ENCODE assay signal across 8 mouse cellular contexts in the genomic region with DNA sequence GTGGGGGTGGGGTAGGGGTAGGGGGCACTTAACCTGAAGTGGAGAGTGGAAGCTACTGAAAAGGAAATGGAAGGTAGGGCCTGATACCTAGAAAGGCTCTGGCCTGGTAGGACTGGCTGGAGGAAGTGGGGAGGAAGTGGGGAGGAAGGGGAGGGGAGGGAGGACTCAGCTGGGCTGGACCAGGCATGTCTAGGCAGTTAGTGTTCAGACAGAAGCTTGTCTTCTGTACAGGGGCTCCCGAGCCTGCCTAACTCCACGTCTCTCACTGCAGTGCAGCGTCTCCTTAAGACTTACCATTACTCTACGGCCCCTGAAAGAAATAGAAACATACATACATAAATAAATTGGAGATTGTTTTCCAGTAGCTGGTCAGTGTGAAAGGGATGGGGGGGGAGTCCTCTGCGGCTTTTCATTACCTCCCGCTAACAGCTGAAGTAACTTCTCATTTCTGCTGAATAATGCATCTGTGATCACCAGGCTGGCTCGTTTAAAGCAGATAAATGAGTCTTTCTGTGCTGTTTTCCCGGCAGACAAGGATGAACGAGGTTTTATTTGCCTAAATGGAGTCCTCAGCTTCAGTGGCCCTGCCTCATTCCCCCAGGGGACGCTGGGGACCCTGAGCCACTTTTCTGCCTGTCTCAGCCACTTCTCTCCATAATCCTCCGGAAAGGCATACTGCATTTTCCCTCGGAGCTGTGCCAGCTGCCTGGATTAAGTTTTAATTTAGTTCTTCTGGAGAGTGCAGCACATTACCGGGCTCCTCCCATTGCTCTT. TPM values are rescaled to one million over a fixed set of nuclear protein-coding genes. Genes with fewer than 3 reads are reported as not detected.
DNase-seq lines count a peak whose midpoint lies in the region; ATAC-seq and TF ChIP-seq lines count a peak whose summit lies in the region.

No protein-coding gene starts in this region.

- no peak for DNase-seq in frontal cortex, postnatal 25 days (ENCODE audit: low spot score in 2 of 2)
- peak; percentile 29 for DNase-seq in Muller cell, postnatal 12 days (ENCODE audit: inconsistent ontology term)
- no peak for DNase-seq in hindbrain, embryonic 14.5 days (ENCODE audit: low spot score)
- DNase-seq in liver, postnatal 0 days, result no peak
- DNase-seq in yolk sac, embryonic 10.5 days (ENCODE audit: low spot score), result no peak
- no peak for DNase-seq in heart, postnatal 25 days (ENCODE audit: low spot score)

- peak overlapping the region; percentile 52; the same call in 1 of the 2 replicates for H3K27ac ChIP-seq in hindbrain, embryonic 14.5 days
- 0 out of 2 replicates have a peak overlapping the region, but pooled peaks have one; percentile 8 for H3K27ac ChIP-seq in liver, postnatal 0 days (ENCODE audit: low read depth)
- H3K27ac ChIP-seq in intestine, embryonic 15.5 days, result no peak overlapping the region

- intact Hi-C loops in heart, postnatal 25 days (cut with DNase I), result no loop called here

- TF ChIP-seq EP300 in liver, postnatal 0 days (IDR thresholded peaks at IDR 0.05; ENCODE audit: low read depth), result no peak

- H3K4me2 ChIP-seq in hindbrain, embryonic 14.5 days (replicated peaks), result peak overlapping the region; percentile 8
- H3K4me2 ChIP-seq in liver, postnatal 0 days (ENCODE audit: low read depth, low read length), result peak overlapping the region; percentile 29
- H3K4me2 ChIP-seq in intestine, embryonic 15.5 days (replicated peaks), result no peak overlapping the region

- no peaks in the 10 kb centered on the region for H3K9me3 ChIP-seq in hindbrain, embryonic 14.5 days (ENCODE audit: control insufficient read depth, low read length)
- H3K9me3 ChIP-seq in liver, postnatal 0 days (ENCODE audit: low read length), result no peaks in the 10 kb centered on the region
- no peaks in the 10 kb centered on the region for H3K9me3 ChIP-seq in intestine, embryonic 15.5 days

- H3K36me3 ChIP-seq in hindbrain, embryonic 14.5 days (replicated peaks; ENCODE audit: control insufficient read depth, insufficient read depth), result no peaks in the 10 kb centered on the region
- H3K36me3 ChIP-seq in liver, postnatal 0 days (replicated peaks; ENCODE audit: insufficient read depth, low read length), result no peaks in the 10 kb centered on the region
- no peaks in the 10 kb centered on the region for H3K36me3 ChIP-seq in intestine, embryonic 15.5 days

- peaks cover 18% of the 10 kb centered on the region for H3K4me1 ChIP-seq in hindbrain, embryonic 14.5 days (replicated peaks; ENCODE audit: control insufficient read depth, insufficient read depth, low read length)
- peaks cover 29% of the 10 kb centered on the region for H3K4me1 ChIP-seq in liver, postnatal 0 days (ENCODE audit: insufficient read depth)
- H3K4me1 ChIP-seq in intestine, embryonic 15.5 days (replicated peaks), result no peaks in the 10 kb centered on the region

- peak; percentile 62 for ATAC-seq in frontal cortex, adult (ENCODE audit: low TSS enrichment)
- ATAC-seq in hindbrain, embryonic 14.5 days (ENCODE audit: low FRiP score), result peak; percentile 63; the same call in 1 of the 2 replicates
- no peak for ATAC-seq in liver, postnatal 0 days
- ATAC-seq in intestine, embryonic 15.5 days, result no peak

- WGBS in hindbrain, embryonic 14.5 days, result 18% methylated on average over 13 of the region's 13 CpGs
- 21% methylated on average over 13 of the region's 13 CpGs for WGBS in liver, postnatal 0 days (ENCODE audit: insufficient replicate concordance)
- WGBS in intestine, embryonic 15.5 days, result 36% methylated on average over 13 of the region's 13 CpGs

- H3K4me3 ChIP-seq in hindbrain, embryonic 14.5 days (replicated peaks; ENCODE audit: low read length), result no peak overlapping the region
- no peak overlapping the region for H3K4me3 ChIP-seq in liver, postnatal 0 days (ENCODE audit: low read depth, low read length)
- no peak overlapping the region for H3K4me3 ChIP-seq in intestine, embryonic 15.5 days (replicated peaks)

- no peaks in the 10 kb centered on the region for H3K27me3 ChIP-seq in hindbrain, embryonic 14.5 days (ENCODE audit: control insufficient read depth, insufficient read depth, low read length)
- no peaks in the 10 kb centered on the region for H3K27me3 ChIP-seq in liver, postnatal 0 days (ENCODE audit: insufficient read depth, low read length)
- H3K27me3 ChIP-seq in intestine, embryonic 15.5 days (replicated peaks), result no peaks in the 10 kb centered on the region

- TF ChIP-seq CTCF in liver, postnatal 0 days (IDR thresholded peaks at IDR 0.05; ENCODE audit: low read depth), result no peak

- H3K9ac ChIP-seq in hindbrain, embryonic 14.5 days, result no peak overlapping the region
- H3K9ac ChIP-seq in liver, postnatal 0 days (replicated peaks), result no peak overlapping the region
- no peak overlapping the region for H3K9ac ChIP-seq in intestine, embryonic 15.5 days

RNA-seq across cellular contexts. Expression of gene Bfsp2, which starts 6.1 kb away (rescaled TPM):
- polyA plus RNA-seq in hindbrain, embryonic 14.5 days (2014; fragmentation: Nextera tagmentation; extraction: Ambion mirVana), result 3.5 and 4.1 TPM in 2 replicates
- polyA plus RNA-seq in liver, postnatal 0 days (2015; fragmentation: Nextera tagmentation; extraction: Ambion mirVana), result 5.5 and 6.3 TPM in 2 replicates
- polyA plus RNA-seq in intestine, embryonic 15.5 days (2015; fragmentation: Nextera tagmentation; extraction: Ambion mirVana), result 0.19 and 0.76 TPM in 2 replicates
- under 1 TPM; 0.22 to 0.47 TPM for total RNA-seq in heart, postnatal 25 days (2021)

Comparison
In these comparisons a context has a peak if more than half of its experiments do, and no peak if none do; other contexts are left out.
1. ATAC-seq: peak in frontal cortex, adult (single experiment) and hindbrain, embryonic 14.5 days (single experiment); none in liver, postnatal 0 days (single experiment) and intestine, embryonic 15.5 days (single experiment).